Mouse (Mus musculus): Measurements from ENCODE around the gene Mrln. TPM values are rescaled to one million over a fixed set of nuclear protein-coding genes. Genes with fewer than 3 reads are reported as not detected.
"Not testable (repeated sequence)": the region's sequence is repeated elsewhere in the genome, so short reads cannot be mapped to it uniquely, and the experiment has no call there.

Gene Mrln
- total RNA-seq, 4 experiments from 2014 or later = 1.9 to 4.2 (median 3.0) TPM

DNA sequence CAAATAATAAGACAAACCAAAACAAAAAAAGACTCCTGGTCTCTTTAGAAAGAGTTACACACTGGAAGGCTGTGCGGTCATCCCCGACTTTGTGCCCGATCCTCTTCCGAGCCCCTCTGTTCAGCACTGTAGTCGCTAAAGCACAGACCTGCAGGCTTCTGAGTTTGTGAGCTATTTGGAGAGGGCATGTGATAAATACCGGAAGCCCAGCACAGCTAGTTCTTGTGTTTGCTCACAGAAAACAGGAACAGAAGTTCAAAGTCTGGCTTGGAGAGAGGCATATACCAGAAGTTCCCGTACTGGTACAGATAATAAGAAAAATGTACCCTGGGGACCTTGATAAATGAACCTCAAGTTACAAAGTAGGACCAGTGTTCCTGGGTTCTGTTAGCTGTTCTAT is 9.2 kb upstream of the Mrln start:
- DNase-seq (ENCODE audit: low spot score) = no peak

DNA sequence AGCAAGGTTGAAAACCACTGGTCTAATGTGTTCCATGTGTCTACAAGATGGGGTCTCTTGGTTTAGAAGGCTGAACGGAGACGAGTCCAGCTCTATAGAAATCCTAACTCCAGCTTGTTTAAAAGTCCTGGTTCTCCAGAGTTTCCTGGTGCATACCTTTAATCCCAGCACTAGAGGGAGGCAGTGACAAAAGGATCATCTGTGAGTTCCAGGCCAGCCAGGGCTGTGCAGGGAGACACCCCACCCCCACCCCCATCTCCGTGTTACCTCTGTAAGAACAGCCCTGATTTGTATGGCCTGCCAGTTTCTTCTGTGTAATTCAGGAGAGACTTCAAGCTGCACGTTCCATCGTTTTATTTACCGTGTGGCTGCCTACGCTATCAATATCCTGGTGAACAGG is 8.7 kb upstream of the Mrln start:
- no peak for DNase-seq (ENCODE audit: low spot score)

- peak; percentile 48 for DNase-seq (ENCODE audit: low spot score)
Observed at GRCm38 (mm10) chr10:70196666-70197065, 7.8 kb upstream of the Mrln start.

GRCm38 (mm10) chr10:70197601-70198000 is 6.9 kb upstream of the Mrln start:
- no peak for DNase-seq (ENCODE audit: low spot score)

DNA sequence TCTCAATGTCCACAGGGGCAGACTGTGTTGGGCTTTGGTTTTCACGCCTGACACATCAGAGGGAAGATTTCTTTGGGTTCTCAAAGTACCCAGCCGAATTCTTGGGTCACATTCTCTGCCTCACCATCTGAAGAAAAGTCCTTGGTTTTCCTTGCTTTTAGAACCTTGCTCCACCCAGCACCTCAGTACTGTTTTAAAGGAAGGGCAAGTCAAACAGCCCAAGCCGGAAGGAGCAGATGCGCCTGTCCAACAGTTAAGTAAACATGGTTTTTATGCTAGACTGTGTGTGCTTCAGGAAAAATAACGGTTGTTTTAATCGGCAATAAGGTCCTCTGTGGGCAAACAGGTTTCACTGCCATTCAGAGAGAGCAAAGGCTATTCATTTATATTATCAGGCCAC is 6.5 kb upstream of the Mrln start:
- no peak for DNase-seq (ENCODE audit: low spot score)

GRCm38 (mm10) chr10:70198951-70199463 is 5.5 kb upstream of the Mrln start:
- DNase-seq (ENCODE audit: low spot score) = no peak

- no peak for DNase-seq (ENCODE audit: low spot score)
Observed at GRCm38 (mm10) chr10:70199466-70200210, 4.8 kb upstream of the Mrln start.

DNA sequence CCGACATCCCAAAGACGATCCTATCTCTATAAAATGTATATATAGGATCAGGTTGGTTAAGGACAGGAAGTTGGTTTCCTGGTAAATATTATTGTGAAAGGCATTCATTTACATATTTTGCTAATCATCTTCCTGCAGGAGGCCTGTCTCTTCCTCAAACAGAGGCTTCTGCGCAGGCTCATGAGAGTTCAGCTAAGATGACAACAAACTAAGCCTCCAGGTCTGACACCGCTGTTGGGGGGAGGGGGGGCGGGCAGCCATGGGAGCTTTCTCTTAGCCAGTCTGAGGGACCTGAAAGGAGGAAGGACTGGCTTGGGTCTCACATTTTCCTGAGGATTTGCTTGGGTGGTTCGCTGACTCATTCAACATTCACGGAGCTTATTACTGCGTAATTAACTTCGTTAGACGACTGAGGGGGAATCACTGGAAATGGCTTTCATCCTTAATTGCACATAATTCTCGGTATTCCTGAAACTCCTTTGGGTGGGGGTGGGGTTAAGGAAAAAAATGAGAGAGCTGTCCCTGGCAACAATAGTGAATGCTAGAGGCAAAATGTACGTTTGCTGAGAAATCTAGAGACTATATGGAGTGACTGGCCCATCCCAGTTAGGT is 3.5 kb upstream of the Mrln start:
- no peak for DNase-seq (ENCODE audit: low spot score)

GRCm38 (mm10) chr10:70211281-70211680 is 6.8 kb downstream of the Mrln start:
- DNase-seq (ENCODE audit: low spot score) = no peak

DNA sequence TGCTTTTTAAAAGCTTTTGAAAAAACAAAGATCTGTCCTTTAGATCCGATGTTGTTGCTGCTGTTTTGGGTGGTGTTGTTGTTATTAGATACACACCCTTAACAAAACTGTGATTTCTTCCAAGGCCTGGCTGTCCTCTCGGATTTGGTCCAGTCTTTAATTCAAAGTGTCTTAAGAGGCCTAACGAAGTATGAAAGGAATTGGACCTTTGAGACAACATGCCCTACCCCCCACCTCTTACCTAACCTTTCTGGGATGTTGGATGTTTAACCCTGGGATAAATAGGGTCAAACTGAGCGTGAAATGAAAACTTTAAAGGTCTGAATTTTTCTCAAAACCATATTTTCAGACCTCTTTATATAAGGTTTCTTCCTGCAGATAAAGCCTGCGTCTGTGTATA is 16.5 kb downstream of the Mrln start:
- DNase-seq (ENCODE audit: low spot score) = no peak

DNA sequence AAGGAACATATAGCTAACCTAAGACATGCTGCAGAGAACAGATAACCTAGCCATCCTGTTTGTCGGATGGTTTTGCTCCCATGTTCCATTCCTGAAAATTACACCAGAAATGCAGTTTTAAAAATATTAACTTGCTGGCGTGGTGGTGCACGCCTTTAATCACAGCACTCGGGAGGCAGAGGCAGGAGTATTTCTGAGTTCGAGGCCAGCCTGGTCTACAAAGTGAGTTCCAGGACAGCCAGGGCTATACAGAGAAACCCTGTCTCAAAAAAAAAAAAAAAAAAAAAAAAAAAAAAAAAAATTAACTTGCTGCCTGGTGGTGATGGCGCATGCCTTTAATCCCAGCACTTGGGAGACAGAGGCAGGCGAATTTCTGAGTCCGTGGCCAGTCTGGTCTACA is 17.8 kb downstream of the Mrln start:
- not testable (repeated sequence) for DNase-seq (ENCODE audit: low spot score)

GRCm38 (mm10) chr10:70224571-70224970 is 20.1 kb downstream of the Mrln start:
- no peak for DNase-seq (ENCODE audit: low spot score)

DNA sequence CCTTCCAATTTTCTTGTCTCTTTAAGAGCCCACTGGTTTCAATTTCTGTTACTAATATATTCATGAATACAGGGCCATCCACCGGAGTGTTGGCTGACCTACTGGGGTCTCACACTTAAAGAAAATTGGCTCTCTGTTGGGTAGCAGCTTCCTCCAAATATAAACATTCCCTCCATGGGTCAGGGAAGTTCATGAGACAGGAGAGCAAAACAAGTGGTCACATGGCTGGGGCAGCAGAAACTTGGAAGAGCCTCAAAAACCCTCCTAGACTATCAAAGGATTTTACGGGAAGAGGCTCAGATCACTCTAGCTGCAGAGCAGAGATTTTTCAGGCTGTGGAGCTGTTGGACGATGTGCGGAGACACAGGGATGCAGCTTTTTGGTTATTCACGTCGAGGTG is 21.3 kb downstream of the Mrln start:
- DNase-seq (ENCODE audit: low spot score) = no peak

DNA sequence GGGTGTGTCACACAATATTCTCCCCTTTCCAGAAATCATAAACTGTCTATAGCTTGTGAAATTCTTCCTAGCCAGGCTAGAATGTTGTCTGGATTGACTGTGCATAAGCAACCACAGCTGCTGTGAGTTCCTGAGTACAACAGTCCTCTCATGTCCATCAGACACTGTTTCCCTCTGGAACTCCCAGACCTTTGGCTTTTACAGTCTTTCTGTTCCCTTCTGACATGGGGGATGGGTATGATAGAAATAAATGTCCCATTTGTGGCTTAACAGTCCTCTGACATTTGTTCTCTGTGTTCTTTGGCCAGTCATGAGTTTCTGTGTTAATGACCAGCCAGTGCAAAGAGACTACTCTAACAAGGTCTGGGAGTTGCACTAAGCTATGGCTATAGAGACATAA is 22.1 kb downstream of the Mrln start:
- no peak for DNase-seq (ENCODE audit: low spot score)

DNA sequence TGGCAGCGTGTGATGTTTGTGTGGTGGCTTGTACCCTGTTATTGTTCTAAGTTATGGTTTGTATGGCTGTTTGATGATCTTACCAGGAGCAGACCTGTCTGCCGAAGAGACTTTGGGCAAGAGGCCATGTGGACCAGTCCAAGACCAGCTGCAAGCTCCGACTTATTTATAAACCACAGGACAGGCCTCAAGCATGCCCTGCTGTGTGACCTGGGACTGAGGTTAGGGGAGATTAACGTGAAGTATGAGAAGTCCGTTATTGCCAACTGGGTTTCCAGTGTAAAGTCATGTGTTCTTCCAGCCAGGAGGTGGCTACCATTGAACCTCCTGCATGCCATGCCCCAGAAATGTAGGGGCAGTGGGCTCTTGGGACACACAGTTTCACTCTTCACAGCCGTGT is 25.9 kb downstream of the Mrln start:
- peak; percentile 35 for DNase-seq (ENCODE audit: low spot score)

GRCm38 (mm10) chr10:70237936-70238335 is 33.5 kb downstream of the Mrln start:
- no peak for DNase-seq (ENCODE audit: low spot score)

DNA sequence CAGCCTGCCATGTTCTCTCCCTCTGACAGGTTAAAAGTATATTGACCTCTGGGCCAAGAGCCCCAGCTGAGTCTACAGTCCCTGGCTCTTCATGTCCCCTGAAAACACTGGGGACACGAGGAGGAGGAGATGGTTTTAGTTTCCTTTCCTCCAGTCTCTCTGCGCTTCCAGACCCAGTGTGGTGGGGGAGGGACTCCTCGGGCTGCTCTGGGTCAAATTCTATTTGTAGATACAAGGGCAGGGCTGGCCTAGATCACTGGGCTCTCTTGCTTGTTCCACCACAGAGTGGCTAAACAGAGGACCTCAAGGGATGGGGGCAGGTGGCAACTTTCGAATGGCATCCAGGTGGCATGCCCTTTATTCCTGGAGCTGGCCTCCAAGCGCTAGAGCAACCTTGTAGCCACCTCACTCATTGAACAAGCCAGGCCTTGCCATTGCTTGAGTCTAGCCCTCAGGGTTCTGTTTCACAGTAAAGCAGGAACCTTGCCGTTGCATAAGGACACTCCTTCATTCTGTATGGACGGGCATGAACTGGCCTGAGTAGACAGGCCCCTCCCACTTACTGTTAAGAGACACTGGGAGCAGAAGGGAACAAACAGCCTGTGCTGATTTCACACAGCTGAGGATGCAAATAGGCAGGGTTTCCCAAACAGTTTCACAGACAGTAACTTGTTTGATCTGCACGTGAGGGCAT is 38.4 kb downstream of the Mrln start:
- no peak for DNase-seq (ENCODE audit: low spot score)

GRCm38 (mm10) chr10:70244921-70245558 is 40.6 kb downstream of the Mrln start, which contains the start of gene Slc16a9:
Gene Slc16a9, plus strand, starts transcription at chr10:70245100.
- DNase-seq (ENCODE audit: low spot score) = peak; percentile 51

DNA sequence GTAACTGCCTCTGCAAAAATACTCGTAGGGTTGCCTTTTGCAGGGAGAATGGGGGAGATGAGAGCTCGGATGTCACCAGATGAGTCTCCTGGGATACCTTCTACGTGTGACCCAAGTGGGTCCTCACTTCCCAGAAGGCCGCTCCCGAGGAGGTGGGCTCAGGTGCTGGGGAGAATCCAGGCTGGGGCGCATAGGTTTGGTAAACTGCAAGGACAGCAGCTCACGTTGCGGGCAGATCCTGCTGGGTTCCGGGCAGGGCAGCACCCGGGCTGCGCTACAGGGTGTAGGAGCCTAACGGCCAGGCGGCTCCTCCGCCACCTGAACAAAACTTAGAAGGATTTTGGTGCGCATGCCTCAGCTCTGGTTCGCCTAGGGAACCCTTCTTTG is 41.1 kb downstream of the Mrln start:
- DNase-seq (ENCODE audit: low spot score) = no peak

DNA sequence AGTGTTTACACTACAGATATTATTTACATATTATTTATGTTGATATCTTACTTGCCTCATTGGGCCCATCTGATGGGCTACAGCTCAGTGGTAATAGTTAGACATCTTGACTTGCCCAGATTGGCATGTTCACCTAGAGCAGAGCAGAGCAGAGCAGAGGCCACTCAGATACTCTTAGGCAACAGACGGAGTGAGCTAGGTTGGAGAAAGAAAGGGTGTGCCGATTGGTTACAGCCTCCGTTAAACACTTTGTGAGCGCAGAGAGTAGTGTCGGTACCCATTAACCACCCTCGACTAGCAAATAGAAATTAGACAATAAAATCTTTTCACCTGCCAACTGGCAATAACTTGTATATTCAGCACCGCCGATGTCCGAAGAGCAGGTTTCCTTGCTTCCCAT is 41.6 kb downstream of the Mrln start:
- no peak for DNase-seq (ENCODE audit: low spot score)

DNA sequence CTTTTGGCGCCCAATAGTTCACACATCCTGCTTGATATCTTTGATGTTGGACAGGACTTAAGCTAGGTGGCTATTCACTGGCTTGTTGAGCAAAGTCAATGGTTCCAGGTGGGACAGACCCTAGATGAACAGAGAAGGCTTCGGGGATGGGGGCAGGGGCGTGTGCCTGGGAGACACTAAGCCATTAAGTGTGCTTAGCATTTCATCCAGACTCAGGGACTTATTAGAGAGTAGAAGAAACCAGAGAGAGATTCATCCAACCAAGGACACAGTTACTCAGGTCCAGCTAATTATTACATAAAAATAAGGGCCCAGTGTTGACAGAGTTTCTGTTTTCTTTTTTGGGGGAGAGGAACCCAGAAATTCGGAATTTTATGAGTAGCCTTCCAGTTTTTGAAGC is 45.9 kb downstream of the Mrln start:
- no peak for DNase-seq (ENCODE audit: low spot score)

DNA sequence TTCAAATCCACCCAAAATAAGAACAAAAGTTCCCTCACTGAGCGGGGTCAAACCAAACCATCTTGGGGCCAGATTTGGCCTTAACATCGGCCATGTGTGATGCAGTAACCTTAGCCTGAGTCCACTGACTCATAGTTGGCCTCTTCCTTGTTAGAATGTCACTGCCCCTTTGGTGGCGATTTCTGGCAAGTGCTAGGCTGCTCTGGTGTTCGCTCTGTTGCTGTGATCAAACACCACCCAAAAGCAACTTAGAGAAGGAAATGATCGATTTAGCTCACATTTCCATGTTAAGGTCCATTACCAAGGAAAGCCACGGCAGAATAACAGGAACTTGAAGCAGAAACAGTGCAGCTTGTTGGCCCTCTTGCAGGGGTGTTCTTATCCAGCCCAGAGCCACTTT is 46.3 kb downstream of the Mrln start:
- peak; percentile 26 for DNase-seq (ENCODE audit: low spot score)
